Mouse (Mus musculus): ENCODE results near the gene Cotl1. TPM values are rescaled to one million over a fixed set of nuclear protein-coding genes. Genes with fewer than 3 reads are reported as not detected.

The Cotl1 gene
- polyA plus RNA-seq, 1 experiment from 2014 or later: 158 TPM

GRCm38 (mm10) chr8:119762226-119763220 lies 77.8 kb downstream of the Cotl1 start:
- no peak overlapping the region for H3K4me2 ChIP-seq
- no peak overlapping the region for H3K9ac ChIP-seq (replicated peaks)
- H3K4me3 ChIP-seq (replicated peaks): no peak overlapping the region
- no peaks in the 10 kb centered on the region for H3K27me3 ChIP-seq (replicated peaks)
- ATAC-seq (ENCODE audit: low FRiP score): no peak
- WGBS: 92% methylated on average over 21 of the region's 21 CpGs
- H3K36me3 ChIP-seq: peaks cover 31% of the 10 kb centered on the region
- no peak overlapping the region for H3K27ac ChIP-seq (replicated peaks)
- no peaks in the 10 kb centered on the region for H3K9me3 ChIP-seq (replicated peaks)
- no peaks in the 10 kb centered on the region for H3K4me1 ChIP-seq

- 93% methylated on average over 11 of the region's 11 CpGs for WGBS
Observed at GRCm38 (mm10) chr8:119761692-119762091, 78.7 kb downstream of the Cotl1 start.

More at GRCm38 (mm10) chr8:119761692-119762091, 78.7 kb downstream of the Cotl1 start:
- Histone ChIP-seq H3K9ac (replicated peaks) (no peak overlapping the region), H3K9me3 (replicated peaks) (no peaks in the 10 kb centered on the region), H3K27me3 (replicated peaks) (no peaks in the 10 kb centered on the region), H3K4me1 (no peaks in the 10 kb centered on the region), H3K36me3 (peaks cover 22% of the 10 kb centered on the region), H3K4me3 (replicated peaks) (no peak overlapping the region), H3K4me2 (no peak overlapping the region), H3K27ac (replicated peaks) (no peak overlapping the region)
- no peak for ATAC-seq (ENCODE audit: low FRiP score)

Other genes starting within 250 kb of the Cotl1 start
- gene Taf1c, start 235.3 kb downstream of the Cotl1 start, polyA plus RNA-seq (2015; fragmentation: Nextera tagmentation; extraction: Ambion mirVana): 11.8 and 15.0 TPM in 2 replicates
- 0.10 and 0.11 TPM in 2 replicates for gene Adad2, start 227.8 kb downstream of the Cotl1 start, polyA plus RNA-seq (2015; fragmentation: Nextera tagmentation; extraction: Ambion mirVana)
- 0.09 and 0.14 TPM in 2 replicates for gene Kcng4, start 204.9 kb downstream of the Cotl1 start, polyA plus RNA-seq (2015; fragmentation: Nextera tagmentation; extraction: Ambion mirVana)
- 5.9 and 6.2 TPM in 2 replicates for gene Wfdc1, start 174.2 kb downstream of the Cotl1 start, polyA plus RNA-seq (2015; fragmentation: Nextera tagmentation; extraction: Ambion mirVana)
- gene Atp2c2, start 140.5 kb downstream of the Cotl1 start, polyA plus RNA-seq (2015; fragmentation: Nextera tagmentation; extraction: Ambion mirVana): 0.36 and 0.41 TPM in 2 replicates
- gene Tldc1, start 62.1 kb downstream of the Cotl1 start, polyA plus RNA-seq (2015; fragmentation: Nextera tagmentation; extraction: Ambion mirVana): 10.0 and 12.0 TPM in 2 replicates
- gene Klhl36, start 21.7 kb upstream of the Cotl1 start, polyA plus RNA-seq (2015; fragmentation: Nextera tagmentation; extraction: Ambion mirVana): 16.5 and 17.4 TPM in 2 replicates
- gene Usp10, start 69.8 kb upstream of the Cotl1 start, polyA plus RNA-seq (2015; fragmentation: Nextera tagmentation; extraction: Ambion mirVana): 121 and 127 TPM in 2 replicates
- 3.5 TPM in 1 of 2 replicates, not detected in the other for gene Gm20388, start 70.3 kb upstream of the Cotl1 start, polyA plus RNA-seq (2015; fragmentation: Nextera tagmentation; extraction: Ambion mirVana)
- gene Crispld2, start 151.9 kb upstream of the Cotl1 start, polyA plus RNA-seq (2015; fragmentation: Nextera tagmentation; extraction: Ambion mirVana): 2.6 and 5.8 TPM in 2 replicates